Mouse (Mus musculus): Measurements from ENCODE around the gene Smok2b. TPM values are rescaled to one million over a fixed set of nuclear protein-coding genes. Genes with fewer than 3 reads are reported as not detected.
"Not testable (repeated sequence)": the region's sequence is repeated elsewhere in the genome, so short reads cannot be mapped to it uniquely, and the experiment has no call there.

Gene Smok2b
- polyA plus RNA-seq (2014; fragmentation: Nextera tagmentation; extraction: Ambion mirVana), result not detected in 2 replicates

DNA sequence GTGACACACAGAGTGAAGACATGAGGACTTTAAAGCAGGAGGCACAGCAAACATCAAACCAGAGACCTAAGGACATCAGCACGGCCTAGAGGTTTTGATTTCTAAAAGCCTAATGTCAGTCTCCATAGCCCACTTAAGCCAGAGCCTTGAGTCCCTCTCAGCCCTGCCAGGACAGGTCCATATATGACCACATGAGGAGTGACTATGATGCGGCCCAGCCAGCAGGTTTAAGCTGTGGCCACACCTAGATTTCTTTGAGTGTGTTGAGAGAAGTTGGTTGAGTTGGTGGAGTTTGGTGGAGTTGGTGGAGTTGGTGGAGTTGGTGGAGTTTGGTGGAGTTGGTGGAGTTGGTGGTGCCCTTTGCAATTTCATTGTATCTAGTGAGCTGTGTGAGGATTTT lies at the start of gene Smok2b:
Gene Smok2b, plus strand, starts transcription at position 301 of the 400 bp plus-strand sequence.
- peaks cover 51% of the 10 kb centered on the region for H3K9me3 ChIP-seq (replicated peaks; ENCODE audit: control insufficient read depth, low read length)
- H3K27me3 ChIP-seq (ENCODE audit: control insufficient read depth, insufficient read depth, low read length); H3K9ac ChIP-seq (replicated peaks; ENCODE audit: low read length); H3K4me3 ChIP-seq (ENCODE audit: low read depth, low read length); DNase-seq (ENCODE audit: low spot score); H3K4me1 ChIP-seq (ENCODE audit: control insufficient read depth, insufficient read depth, low read length); H3K4me2 ChIP-seq (ENCODE audit: low read depth, low read length); H3K36me3 ChIP-seq (replicated peaks; ENCODE audit: control insufficient read depth, insufficient read depth, low read depth, low read length); H3K27ac ChIP-seq (replicated peaks; ENCODE audit: low read depth, low read length); ATAC-seq (replicated peaks; ENCODE audit: insufficient number of reproducible peaks, low FRiP score, low TSS enrichment, low read depth): not testable (repeated sequence)
- 75% methylated on average over 2 of the region's 2 CpGs for whole genome bisulfite sequencing

GRCm38 (mm10) chr17:13180491-13180890 lies 49.6 kb upstream of the Smok2b start:
- not testable (repeated sequence) for DNase-seq (ENCODE audit: low spot score); H3K4me1 ChIP-seq (ENCODE audit: control insufficient read depth, insufficient read depth, low read length); H3K27ac ChIP-seq (replicated peaks; ENCODE audit: low read depth, low read length); H3K36me3 ChIP-seq (replicated peaks; ENCODE audit: control insufficient read depth, insufficient read depth, low read depth, low read length); H3K27me3 ChIP-seq (ENCODE audit: control insufficient read depth, insufficient read depth, low read length); ATAC-seq (replicated peaks; ENCODE audit: insufficient number of reproducible peaks, low FRiP score, low TSS enrichment, low read depth); H3K4me3 ChIP-seq (ENCODE audit: low read depth, low read length); H3K9me3 ChIP-seq (replicated peaks; ENCODE audit: control insufficient read depth, low read length); H3K4me2 ChIP-seq (ENCODE audit: low read depth, low read length); H3K9ac ChIP-seq (replicated peaks; ENCODE audit: low read length)
- 89% methylated on average over 5 of the region's 5 CpGs for WGBS

DNA sequence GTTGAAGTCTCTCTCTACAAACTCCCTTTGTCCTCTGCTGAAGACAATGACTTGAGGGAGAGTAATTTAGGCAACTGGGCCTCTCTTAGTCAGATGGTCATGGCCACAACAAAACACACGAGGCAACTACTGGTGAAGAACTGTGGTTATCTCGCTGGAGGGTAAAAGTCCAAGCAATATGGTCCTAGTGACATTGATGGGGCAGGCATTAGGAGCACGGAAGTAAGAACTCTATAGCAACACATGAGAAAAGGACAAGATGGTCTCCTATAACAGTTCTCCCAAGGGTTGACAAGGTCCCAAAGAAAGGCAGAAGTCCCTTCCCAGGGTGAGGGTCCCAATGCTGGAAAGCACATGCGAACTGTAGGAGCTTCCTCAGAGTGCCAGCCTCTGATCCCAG lies 47.3 kb upstream of the Smok2b start:
- H3K27me3 ChIP-seq (ENCODE audit: control insufficient read depth, insufficient read depth, low read length); H3K9me3 ChIP-seq (replicated peaks; ENCODE audit: control insufficient read depth, low read length); H3K36me3 ChIP-seq (replicated peaks; ENCODE audit: control insufficient read depth, insufficient read depth, low read depth, low read length); DNase-seq (ENCODE audit: low spot score); ATAC-seq (replicated peaks; ENCODE audit: insufficient number of reproducible peaks, low FRiP score, low TSS enrichment, low read depth); H3K9ac ChIP-seq (replicated peaks; ENCODE audit: low read length); H3K4me1 ChIP-seq (ENCODE audit: control insufficient read depth, insufficient read depth, low read length); H3K27ac ChIP-seq (replicated peaks; ENCODE audit: low read depth, low read length); H3K4me3 ChIP-seq (ENCODE audit: low read depth, low read length); H3K4me2 ChIP-seq (ENCODE audit: low read depth, low read length): not testable (repeated sequence)
- 72% methylated on average over 2 of the region's 4 CpGs for WGBS

- not testable (repeated sequence) for H3K4me2 ChIP-seq (ENCODE audit: low read depth, low read length); H3K4me1 ChIP-seq (ENCODE audit: control insufficient read depth, insufficient read depth, low read length); ATAC-seq (replicated peaks; ENCODE audit: insufficient number of reproducible peaks, low FRiP score, low TSS enrichment, low read depth); H3K36me3 ChIP-seq (replicated peaks; ENCODE audit: control insufficient read depth, insufficient read depth, low read depth, low read length); H3K27me3 ChIP-seq (ENCODE audit: control insufficient read depth, insufficient read depth, low read length); H3K27ac ChIP-seq (replicated peaks; ENCODE audit: low read depth, low read length); H3K9me3 ChIP-seq (replicated peaks; ENCODE audit: control insufficient read depth, low read length); H3K4me3 ChIP-seq (ENCODE audit: low read depth, low read length); DNase-seq (ENCODE audit: low spot score); H3K9ac ChIP-seq (replicated peaks; ENCODE audit: low read length)
- WGBS, result 92% methylated on average over 4 of the region's 5 CpGs
These were observed 45.5 kb upstream of the Smok2b start for GRCm38 (mm10) chr17:13184514-13184913.

- H3K9ac ChIP-seq (replicated peaks; ENCODE audit: low read length); H3K27ac ChIP-seq (replicated peaks; ENCODE audit: low read depth, low read length); DNase-seq (ENCODE audit: low spot score); H3K4me2 ChIP-seq (ENCODE audit: low read depth, low read length); H3K27me3 ChIP-seq (ENCODE audit: control insufficient read depth, insufficient read depth, low read length); ATAC-seq (replicated peaks; ENCODE audit: insufficient number of reproducible peaks, low FRiP score, low TSS enrichment, low read depth); H3K36me3 ChIP-seq (replicated peaks; ENCODE audit: control insufficient read depth, insufficient read depth, low read depth, low read length); H3K9me3 ChIP-seq (replicated peaks; ENCODE audit: control insufficient read depth, low read length); H3K4me3 ChIP-seq (ENCODE audit: low read depth, low read length); H3K4me1 ChIP-seq (ENCODE audit: control insufficient read depth, insufficient read depth, low read length): not testable (repeated sequence)
- WGBS, result 84% methylated on average over 6 of the region's 6 CpGs
These were observed 43.5 kb upstream of the Smok2b start for GRCm38 (mm10) chr17:13186541-13186940.

DNA sequence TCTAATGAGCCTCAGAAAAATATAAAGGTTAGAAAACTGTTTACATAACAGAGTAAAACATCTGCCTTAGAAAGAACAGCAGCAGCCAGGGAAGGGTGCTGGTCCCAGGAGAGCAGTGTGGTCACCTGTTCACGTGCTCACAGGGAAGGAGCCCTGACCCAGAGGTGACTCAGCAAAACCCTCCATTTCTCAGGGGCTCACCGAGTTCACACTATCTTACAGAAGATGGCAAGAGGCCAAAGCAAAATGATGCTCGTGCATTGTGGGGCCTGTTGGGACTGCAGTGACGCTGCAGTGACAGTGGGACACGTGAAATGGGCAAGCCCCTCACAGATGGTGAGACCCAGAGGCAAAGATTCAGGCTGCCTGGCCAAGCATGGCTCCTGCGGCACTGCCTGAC lies 42.4 kb upstream of the Smok2b start:
- H3K4me3 ChIP-seq (ENCODE audit: low read depth, low read length); H3K4me1 ChIP-seq (ENCODE audit: control insufficient read depth, insufficient read depth, low read length); DNase-seq (ENCODE audit: low spot score); H3K9me3 ChIP-seq (replicated peaks; ENCODE audit: control insufficient read depth, low read length); H3K9ac ChIP-seq (replicated peaks; ENCODE audit: low read length); H3K27ac ChIP-seq (replicated peaks; ENCODE audit: low read depth, low read length); H3K36me3 ChIP-seq (replicated peaks; ENCODE audit: control insufficient read depth, insufficient read depth, low read depth, low read length); H3K27me3 ChIP-seq (ENCODE audit: control insufficient read depth, insufficient read depth, low read length); ATAC-seq (replicated peaks; ENCODE audit: insufficient number of reproducible peaks, low FRiP score, low TSS enrichment, low read depth); H3K4me2 ChIP-seq (ENCODE audit: low read depth, low read length): not testable (repeated sequence)
- 77% methylated on average over 6 of the region's 6 CpGs for WGBS

DNA sequence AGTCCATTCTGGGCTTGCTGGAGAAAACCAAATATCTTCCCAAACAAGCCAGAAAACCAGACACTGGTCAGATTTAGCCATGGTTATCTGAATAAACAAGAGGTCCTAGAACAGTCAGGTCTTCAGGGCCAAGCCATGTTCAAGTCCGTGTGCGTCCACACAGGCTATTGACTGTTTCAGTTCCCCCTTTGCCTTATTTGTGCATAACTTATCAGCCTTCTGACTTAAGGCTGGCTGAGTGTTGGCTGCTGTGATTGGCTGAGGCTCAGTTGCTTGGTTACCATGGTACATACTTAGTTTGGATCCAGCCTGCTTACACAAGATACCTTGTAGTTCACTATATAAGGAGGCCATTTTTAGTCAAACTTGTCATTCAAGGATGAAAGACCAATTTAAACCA lies 41.2 kb upstream of the Smok2b start:
- not testable (repeated sequence) for H3K4me2 ChIP-seq (ENCODE audit: low read depth, low read length); H3K4me3 ChIP-seq (ENCODE audit: low read depth, low read length); H3K27ac ChIP-seq (replicated peaks; ENCODE audit: low read depth, low read length); H3K4me1 ChIP-seq (ENCODE audit: control insufficient read depth, insufficient read depth, low read length); H3K27me3 ChIP-seq (ENCODE audit: control insufficient read depth, insufficient read depth, low read length); H3K36me3 ChIP-seq (replicated peaks; ENCODE audit: control insufficient read depth, insufficient read depth, low read depth, low read length); ATAC-seq (replicated peaks; ENCODE audit: insufficient number of reproducible peaks, low FRiP score, low TSS enrichment, low read depth); DNase-seq (ENCODE audit: low spot score); H3K9me3 ChIP-seq (replicated peaks; ENCODE audit: control insufficient read depth, low read length); H3K9ac ChIP-seq (replicated peaks; ENCODE audit: low read length)
- 89% methylated on average over 2 of the region's 2 CpGs for WGBS

DNA sequence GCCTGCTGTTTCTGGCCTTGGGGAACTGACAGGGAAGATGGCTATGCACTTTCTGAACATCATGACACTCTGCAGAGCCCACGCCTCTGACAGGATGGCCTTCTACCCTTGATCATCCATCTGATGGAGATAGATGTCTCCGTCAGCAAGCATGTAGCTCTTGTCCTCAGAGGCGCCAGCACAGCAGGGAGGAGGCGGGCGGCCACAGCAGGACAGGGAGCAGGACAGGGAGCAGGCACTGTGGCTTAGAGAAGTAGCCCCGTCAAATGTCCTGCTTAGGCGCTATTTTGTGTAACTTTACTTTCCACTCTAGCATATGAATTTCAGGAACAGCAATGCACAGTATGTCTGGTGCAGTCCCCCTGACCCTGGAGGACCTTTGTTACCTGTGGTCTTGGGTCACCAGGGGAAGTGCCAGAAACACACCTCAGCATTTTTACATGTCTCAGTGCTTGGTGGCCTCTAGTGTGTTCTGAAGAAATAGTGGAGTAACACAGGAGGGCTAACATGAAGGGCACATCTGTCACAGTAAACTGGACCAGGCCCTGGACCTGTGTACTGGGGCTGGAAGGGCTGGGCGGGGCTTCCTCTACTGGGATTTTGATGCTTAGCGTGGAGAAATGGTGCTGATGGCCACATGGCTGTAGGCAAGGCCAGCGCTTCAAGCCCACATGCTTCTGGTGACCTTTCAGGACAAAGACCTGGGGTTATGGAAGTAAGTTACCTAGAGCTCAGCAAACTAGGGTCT lies 39.0 kb upstream of the Smok2b start:
- H3K27me3 ChIP-seq (ENCODE audit: control insufficient read depth, insufficient read depth, low read length); DNase-seq (ENCODE audit: low spot score); H3K4me2 ChIP-seq (ENCODE audit: low read depth, low read length); ATAC-seq (replicated peaks; ENCODE audit: insufficient number of reproducible peaks, low FRiP score, low TSS enrichment, low read depth); H3K4me1 ChIP-seq (ENCODE audit: control insufficient read depth, insufficient read depth, low read length); H3K9ac ChIP-seq (replicated peaks; ENCODE audit: low read length); H3K4me3 ChIP-seq (ENCODE audit: low read depth, low read length); H3K9me3 ChIP-seq (replicated peaks; ENCODE audit: control insufficient read depth, low read length); H3K27ac ChIP-seq (replicated peaks; ENCODE audit: low read depth, low read length); H3K36me3 ChIP-seq (replicated peaks; ENCODE audit: control insufficient read depth, insufficient read depth, low read depth, low read length): not testable (repeated sequence)
- 88% methylated on average over 10 of the region's 10 CpGs for WGBS

Measured in embryonic facial prominence, embryonic 11.5 days (tissue).